Mouse (Mus musculus) left cerebral cortex, adult 18-20 months (tissue): ENCODE measurements around the gene Slc17a4. TPM values are rescaled to one million over a fixed set of nuclear protein-coding genes. Genes with fewer than 3 reads are reported as not detected.

Experiments used
- microRNA-seq, 2 experiments: library from miRNA; unstranded; fragments of <30 nt; microRNA quantifications; one replicate each; pipeline ENCODE4 v1.2.0; 2021
- total RNA-seq, 2 experiments: library from RNA; stranded (reverse); gene quantifications; 2 replicates each; pipeline ENCODE4 v1.2.3; 2021

Gene Slc17a4
- total RNA-seq, 2 experiments from 2014 or later = not detected

Small RNA genes within 50 kb of the gene (microRNA-seq; reads per million reads assigned to microRNA genes)
- gene Gm44344 = 0 reads per million in 2 experiments

Other genes starting within 250 kb of the Slc17a4 start
- 1 to 10 TPM; 2.4 to 2.5 TPM for gene Hist1h2ac, start 231.1 kb downstream of the Slc17a4 start, total RNA-seq
- gene Hist1h2bc, start 230.8 kb downstream of the Slc17a4 start, total RNA-seq = 10 to 100 TPM; 29.7 to 32.4 TPM
- gene Hist1h1t, start 219.2 kb downstream of the Slc17a4 start, total RNA-seq = not detected
- 100 to 1,000 TPM; 114 to 117 TPM for gene Hist1h4c, start 216.6 kb downstream of the Slc17a4 start, total RNA-seq
- 1 to 10 TPM; 3.4 to 3.9 TPM for gene Hfe, start 204.2 kb downstream of the Slc17a4 start, total RNA-seq
- gene Hist1h1c, start 176.2 kb downstream of the Slc17a4 start, total RNA-seq = 10 to 100 TPM; 55.8 to 61.1 TPM
- not detected for gene Hist1h3c, start 169.4 kb downstream of the Slc17a4 start, total RNA-seq
- 10 to 100 TPM; 17.8 to 19.6 TPM for gene Hist1h2bb, start 168.3 kb downstream of the Slc17a4 start, total RNA-seq
- gene Hist1h2ab, start 163.9 kb downstream of the Slc17a4 start, total RNA-seq = 10 to 100 TPM; 17.2 to 22.5 TPM
- gene Hist1h3b, start 162.7 kb downstream of the Slc17a4 start, total RNA-seq = 1 to 10 TPM; 4.3 to 9.9 TPM
- 10 to 100 TPM; 92.6 to 94.4 TPM for gene Hist1h4b, start 158.0 kb downstream of the Slc17a4 start, total RNA-seq
- gene Hist1h4a, start 153.8 kb downstream of the Slc17a4 start, total RNA-seq = 10 to 100 TPM; 64.4 to 74.0 TPM
- gene Hist1h3a, start 152.6 kb downstream of the Slc17a4 start, total RNA-seq = 10 to 100 TPM; 42.3 to 45.0 TPM
- 10 to 100 TPM; 24.9 to 25.2 TPM for gene Hist1h1a, start 151.3 kb downstream of the Slc17a4 start, total RNA-seq
- not detected for gene Trim38, start 145.1 kb downstream of the Slc17a4 start, total RNA-seq
- gene Slc17a2, start 108.0 kb downstream of the Slc17a4 start, total RNA-seq = not detected
- gene Slc17a3, start 75.6 kb downstream of the Slc17a4 start, total RNA-seq = not detected
- not detected for gene Slc17a1, start 47.3 kb downstream of the Slc17a4 start, total RNA-seq
- not detected for gene Hist1h2ba, start 19.1 kb upstream of the Slc17a4 start, total RNA-seq
- gene Hist1h2aa, start 19.5 kb upstream of the Slc17a4 start, total RNA-seq = not detected
- gene Scgn, start 76.2 kb upstream of the Slc17a4 start, total RNA-seq = not detected